Mouse (Mus musculus) gastrocnemius, postnatal 25 days (tissue): Measurements from ENCODE around the gene Ano1. TPM values are rescaled to one million over a fixed set of nuclear protein-coding genes. Genes with fewer than 3 reads are reported as not detected.

Experiments
- DNase-seq: peaks from one replicate; pipeline ENCODE4 v3.0.0; 2022
- total RNA-seq, 2 experiments: library from RNA; stranded (reverse); gene quantifications; 1 replicate in 1 of 2; 2 replicates in 1 of 2; pipeline ENCODE4 v1.2.3; 2021

The Ano1 gene
- total RNA-seq, 2 experiments from 2014 or later, result 2.1 to 3.5 TPM

DNA sequence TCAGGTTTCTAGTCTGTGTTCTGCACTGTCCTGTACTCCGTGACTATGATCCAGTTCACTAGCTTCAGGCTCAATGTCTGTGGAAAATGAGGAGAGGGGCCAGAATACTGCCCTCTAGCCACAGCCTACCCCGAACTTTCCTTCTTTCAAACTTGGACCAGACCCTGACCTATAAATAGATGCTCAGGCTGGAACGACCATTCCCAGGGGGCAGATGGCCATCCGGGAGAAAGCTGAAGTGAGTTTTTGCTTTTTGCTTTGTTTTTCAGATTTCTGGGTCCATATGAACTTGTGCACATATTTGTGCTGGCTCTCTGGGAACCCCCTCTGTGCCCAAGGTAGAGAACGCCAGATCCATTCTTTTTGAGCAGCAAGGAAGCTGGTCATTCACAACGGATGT lies 116.9 kb downstream of the Ano1 start:
- no peak for DNase-seq

DNA sequence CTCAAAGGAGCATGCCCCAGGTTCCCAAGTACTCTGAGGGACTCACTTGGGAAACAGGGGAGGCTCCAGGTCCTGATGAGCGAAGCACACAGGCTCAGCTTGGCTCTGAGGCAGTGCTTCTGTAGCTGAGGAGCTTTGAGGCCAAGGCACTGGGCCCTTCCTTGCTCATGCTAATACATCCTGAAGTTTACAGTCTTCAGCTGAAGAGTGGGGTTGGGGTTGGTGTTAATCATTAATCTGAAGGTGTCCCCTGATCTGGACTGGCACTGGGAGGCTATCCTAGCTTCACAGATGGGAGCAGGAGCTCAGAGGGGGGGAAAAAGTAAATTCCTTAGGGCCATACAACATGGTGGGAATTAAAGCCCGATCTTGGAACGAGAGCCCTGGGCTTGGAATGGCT lies 117.3 kb downstream of the Ano1 start:
- no peak for DNase-seq

DNA sequence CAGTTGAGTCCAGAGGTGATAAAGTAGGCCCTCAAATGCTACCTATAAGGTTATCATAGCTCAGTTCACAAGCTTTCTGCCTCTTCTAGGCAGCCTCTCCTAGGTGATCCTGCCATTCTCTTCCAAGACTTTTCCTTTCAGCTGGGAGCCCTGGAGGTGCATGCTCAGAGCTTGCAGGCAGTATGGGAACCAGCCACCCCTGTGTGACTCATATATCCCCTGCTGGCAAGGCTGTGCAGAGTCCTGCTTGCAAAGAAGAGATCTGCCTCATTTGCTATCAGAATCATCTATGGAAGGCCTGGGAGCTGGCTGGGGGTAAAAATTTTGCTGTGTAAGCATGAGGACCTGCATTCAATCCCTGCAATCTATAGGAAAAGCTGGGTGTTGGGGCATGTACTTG lies 119.5 kb downstream of the Ano1 start:
- DNase-seq, result no peak

DNA sequence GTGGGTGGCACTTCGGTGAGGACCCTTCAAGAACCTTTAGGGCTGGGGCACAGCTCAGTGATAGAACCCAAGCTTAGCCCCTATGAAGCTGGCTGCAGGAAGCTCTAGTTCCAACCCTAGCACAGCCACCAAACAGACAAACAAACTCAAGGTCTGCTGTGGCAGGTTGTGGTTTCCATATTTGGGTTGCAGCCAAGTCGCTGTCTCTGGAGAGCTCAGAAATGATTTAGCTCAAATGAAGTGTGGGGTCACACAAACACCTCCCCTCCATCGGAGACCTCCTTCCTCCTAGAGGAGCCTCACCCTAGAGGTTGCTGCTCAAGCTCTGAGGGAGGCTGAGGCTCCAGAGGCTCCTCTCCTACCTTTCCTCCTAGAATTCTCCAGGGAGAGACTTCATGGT lies 121.2 kb downstream of the Ano1 start:
- DNase-seq, result no peak

DNA sequence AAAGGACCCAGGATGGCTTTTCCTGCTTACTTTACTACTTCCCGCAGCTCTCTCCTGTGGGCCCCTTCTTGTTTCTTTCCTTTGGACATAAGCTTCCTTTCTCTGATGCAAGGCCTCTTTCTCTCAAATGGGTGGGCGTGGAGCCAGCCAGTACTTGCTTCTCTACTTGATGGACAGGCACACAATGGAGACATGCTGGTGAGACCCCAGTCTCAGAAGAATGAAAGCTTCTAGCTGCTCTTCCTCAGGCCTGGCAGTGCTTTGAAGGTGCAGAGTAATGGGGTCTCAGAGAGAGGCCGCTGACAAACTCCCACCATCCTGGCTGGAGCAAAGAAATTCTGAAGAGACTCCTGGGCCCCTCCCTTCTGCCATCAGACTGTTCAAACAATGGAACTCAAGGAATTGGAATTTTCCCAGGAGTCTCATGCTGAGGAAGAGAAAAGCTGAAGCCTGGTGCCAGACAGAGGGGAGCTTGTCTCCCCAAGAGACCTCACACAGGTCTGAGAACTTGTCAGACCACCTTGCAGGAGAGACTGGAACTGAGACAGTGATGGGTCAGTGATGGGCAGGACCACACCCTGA lies 123.3 kb downstream of the Ano1 start:
- DNase-seq, result no peak

DNA sequence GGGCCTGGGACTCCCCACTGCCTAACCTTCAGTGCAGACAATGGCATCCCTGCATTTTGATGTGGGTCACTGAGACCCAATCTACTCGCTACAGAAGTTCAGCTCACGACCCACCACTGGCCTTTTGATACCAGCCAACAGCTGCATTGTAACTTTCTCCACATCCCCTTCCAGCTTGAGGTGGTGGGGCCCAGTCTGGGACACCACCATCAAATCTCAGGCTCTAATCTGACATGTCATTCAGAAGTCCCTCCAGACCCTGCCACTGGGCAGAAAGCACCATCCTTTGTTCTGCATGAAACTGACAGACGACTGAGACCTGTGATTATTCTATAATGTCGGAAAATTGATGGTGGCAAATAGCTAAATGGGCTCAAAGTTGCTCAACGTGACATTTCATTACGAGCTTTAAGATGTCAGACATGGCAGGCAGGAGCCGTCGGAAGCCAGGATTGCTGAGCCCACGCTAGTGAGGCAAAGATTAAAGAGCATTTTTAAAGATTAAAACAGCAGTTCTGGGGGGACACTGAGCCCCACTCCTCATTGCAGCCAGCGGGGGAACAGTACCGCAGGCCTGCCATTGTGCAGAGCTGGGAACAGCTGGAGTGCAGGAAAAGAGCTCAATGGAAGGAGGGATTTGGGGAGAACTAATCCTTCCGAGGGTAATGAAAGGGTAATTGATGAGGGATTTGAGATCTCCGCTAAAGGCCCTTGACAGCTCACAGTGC lies 124.0 kb downstream of the Ano1 start:
- DNase-seq, result no peak

DNA sequence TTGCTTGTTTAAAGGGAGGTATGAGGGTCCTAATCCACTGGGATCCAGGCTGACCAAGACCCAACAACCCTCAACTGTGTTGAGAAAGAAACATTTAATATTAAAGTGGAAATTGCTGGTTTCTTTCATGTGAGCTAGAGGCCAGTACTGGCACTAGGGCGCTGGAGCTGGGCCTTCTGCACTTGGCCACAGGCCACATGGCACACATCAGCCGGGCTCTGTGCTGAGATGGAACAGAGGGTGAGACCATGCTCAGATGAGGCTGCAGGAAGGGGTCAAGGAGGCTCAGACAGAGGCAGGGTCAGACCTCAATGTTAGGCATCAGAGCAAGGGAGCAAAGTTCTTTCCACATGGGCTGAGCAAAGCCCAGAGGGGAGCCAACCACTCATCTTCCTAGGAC lies 125.7 kb downstream of the Ano1 start:
- no peak for DNase-seq

DNA sequence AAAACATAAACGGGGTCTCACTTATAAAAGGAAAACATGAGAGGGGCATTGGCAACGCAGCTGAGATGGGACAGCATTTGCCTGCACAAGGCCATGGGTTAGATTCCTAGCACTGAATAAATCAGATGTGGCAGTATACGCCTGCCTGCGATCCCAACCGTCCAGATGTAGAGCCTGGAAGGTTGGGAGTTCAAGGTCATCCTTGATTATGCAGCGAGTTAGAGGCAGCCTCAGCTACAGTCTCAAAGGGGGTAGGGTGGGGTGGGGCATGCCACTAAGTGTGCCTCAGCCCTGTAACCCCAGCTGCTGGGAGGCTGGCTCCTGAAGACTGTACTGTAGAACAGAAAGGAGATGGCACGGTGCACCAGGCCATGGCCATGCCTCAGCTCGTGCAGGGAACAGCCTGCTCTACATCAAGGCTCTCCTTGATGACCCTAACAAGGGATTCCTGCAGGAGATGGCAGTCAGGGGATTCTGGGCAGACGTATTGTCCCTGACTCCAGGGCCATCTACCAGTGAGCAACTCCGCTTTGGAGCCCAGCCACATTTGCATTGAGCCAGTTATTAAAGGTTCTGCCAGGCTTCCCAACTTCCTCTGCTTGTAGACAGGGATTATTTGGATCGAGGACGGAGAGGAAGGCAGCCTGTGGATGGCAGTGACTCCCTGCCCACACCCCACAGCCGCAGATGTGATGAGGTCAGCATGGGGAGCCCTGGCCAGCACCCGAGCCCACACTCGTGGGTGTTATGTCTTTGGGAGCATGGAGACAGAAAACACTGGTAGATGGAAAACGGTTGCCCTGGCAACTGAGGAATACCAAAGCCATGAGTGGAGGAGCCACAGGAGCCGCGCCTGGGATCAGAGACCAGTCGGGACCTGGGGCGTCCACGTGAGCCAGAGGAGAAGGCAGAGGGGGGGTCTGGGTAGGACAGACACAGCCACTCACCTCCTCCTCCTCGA lies 130.8 kb downstream of the Ano1 start:
- peak; percentile 36 for DNase-seq

DNA sequence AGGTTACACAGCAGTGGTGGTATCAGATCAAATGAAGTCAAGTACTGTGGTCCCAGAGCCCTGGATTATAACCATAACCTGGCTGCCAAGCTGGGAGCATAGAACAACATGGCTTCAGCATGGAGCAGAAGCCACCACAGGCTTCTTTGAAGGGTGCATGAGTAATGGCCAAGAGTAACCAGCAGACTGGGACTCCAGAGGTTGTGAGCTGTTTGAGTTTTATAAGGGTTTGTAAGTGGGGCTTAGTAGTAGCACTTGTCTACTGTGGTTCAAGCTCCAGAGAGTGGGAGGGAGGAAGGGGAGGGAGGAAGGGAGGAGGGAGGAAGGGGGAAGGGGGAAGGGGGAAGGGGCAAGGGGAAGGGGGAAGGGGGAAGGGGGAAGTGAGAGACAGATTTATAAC lies 131.5 kb downstream of the Ano1 start:
- no peak for DNase-seq

DNA sequence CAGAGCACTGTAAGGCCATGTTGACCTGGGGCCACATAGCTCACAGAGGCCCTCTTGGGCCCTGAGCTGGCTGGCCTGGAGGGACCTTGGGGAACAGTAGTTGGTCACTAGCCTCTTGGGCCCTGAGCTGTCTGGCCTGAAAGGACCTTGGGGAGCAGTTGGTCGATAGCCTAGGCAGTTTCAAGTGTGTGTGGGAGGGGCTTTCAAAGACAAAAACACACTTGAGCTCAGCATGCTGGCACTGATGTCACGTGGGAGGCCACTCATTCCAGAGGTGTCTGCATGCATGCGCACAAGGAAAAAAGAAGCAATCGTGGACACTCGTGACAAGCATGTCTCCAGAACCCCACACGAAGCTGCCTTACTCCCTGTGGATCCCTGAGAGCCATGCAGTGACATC lies 136.4 kb downstream of the Ano1 start:
- no peak for DNase-seq

DNA sequence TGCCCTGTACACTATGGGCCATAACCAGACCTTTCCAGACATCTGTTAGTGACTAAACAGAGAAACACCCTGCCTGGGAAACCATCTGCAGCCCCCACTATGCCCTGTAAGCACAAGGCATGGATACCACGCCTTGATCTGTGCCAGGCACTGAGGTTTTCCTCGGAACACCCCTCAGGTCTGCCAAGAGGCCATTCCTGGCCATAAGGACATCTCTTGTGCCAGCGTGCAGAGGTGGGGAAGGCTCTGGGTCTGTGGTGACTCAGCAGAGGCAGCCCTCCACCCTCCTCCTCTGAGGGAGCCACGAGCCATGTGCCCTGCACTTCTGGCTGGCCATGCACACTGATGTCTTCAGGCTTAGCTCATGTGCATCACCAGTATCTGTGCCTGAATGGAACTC lies 138.9 kb downstream of the Ano1 start:
- no peak for DNase-seq

DNA sequence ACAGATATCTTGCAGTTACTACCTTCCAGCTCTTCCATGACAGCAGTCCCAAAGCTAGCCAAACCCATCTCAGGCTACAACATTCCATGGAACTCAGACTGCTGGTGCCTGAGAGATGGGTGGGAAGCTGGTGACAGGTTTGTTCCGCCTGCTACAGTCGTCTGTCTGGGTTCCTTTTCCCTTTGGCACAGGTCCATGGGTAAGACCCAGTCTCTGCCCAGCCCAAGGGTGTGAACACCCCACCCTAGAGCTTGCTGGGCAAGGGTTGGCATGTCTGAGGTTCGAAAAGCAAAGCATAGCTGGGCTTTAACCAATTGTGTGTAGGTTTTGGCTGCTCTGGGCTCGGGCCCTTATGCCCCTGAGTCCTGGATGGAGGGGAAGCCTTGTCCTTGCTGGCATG lies 139.4 kb downstream of the Ano1 start:
- no peak for DNase-seq

DNA sequence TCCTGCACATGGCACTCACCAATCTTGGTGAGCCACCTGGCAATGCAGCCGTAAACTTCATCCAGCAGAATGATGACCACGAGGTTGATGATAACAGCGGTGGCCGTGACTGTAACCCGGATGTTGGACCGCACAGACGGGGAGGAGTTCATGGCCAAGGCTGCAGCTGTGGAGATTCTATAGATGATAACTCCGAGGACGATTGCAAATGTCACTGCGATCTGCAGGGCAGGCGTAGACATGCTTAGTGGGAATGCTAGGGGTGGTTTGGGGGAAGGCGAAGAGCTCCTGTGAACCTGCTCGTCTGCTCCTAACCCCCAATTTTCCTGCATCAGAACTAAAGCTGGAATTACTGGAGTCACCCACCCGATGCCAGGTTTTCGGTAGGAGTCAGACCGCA lies 140.2 kb downstream of the Ano1 start:
- DNase-seq, result no peak

DNA sequence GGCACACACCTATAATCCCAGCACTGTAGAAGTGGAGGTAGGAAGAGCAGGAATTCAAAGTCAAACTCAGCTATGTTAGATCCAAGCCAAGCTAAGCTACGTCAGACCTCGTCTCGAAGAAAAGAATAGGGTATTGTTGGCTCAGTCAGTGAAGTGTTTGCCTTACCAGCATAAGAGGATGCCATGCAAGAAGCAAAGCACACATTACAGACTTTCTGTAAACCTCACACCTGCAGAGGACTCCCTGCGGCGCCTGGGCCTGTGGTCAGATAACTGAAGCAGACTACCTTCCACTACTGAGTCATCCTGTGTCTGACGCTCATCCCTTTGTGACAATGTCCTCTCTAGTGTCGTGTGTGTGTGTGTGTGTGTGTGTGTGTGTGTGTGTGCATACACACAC lies 142.2 kb downstream of the Ano1 start:
- DNase-seq, result no peak

DNA sequence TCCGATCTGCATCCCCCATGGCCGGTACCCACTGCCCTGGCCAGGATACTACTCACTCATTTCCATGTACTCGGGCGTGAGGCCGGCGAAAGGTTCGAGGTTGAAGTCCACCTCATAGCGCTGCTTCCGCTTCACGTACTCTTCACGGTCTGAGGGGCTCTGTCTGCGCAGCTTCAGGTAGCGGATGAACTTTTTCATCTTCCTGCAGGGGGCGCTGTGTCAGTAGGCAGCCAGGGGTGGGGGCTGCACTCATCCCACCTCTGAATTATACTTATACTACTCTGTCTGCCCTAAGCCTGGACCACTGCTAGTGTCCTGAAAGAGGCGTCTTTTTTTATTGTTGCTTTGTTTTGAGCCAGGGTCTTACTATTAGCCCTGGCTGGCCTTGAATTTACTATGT lies 143.9 kb downstream of the Ano1 start:
- DNase-seq, result no peak

DNA sequence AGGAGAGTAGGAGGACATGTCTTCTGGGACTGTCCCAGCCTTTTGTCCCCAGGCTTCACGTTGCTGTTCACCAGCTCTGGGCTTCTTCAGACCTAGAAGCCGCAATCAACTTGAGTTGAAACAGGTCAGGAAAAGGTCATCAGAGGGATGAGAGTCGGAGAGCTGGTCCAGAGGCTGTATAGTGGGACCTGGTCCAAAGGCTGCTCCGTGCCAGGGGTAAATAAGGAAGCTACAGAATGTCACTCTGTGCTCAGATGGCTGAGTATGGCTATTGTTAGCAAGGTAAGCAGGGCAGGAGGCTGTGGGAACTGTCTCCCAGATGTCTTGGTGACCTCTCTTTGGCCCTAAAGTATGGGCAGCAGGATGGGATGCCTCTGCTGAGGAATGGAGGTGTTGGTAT lies 147.0 kb downstream of the Ano1 start:
- no peak for DNase-seq

DNA sequence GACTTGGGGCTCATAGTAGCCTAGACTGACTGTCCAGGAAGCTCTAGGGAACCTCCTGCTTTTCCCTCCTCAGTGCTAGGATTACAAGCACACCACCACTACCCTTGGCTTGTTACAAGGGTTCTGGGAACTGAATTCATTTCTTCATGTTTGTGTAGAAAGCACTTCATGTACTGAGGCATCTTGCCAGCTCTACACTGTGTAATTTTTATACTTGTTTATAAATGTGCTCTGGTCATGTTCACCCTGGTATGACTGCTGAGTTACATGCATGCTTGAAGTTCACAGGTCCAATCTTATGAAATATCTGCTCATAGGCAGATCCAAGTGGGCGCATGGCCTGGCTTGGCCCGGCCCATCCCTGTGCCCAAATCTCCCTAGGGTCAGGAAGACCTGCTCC lies 147.5 kb downstream of the Ano1 start:
- DNase-seq, result no peak

DNA sequence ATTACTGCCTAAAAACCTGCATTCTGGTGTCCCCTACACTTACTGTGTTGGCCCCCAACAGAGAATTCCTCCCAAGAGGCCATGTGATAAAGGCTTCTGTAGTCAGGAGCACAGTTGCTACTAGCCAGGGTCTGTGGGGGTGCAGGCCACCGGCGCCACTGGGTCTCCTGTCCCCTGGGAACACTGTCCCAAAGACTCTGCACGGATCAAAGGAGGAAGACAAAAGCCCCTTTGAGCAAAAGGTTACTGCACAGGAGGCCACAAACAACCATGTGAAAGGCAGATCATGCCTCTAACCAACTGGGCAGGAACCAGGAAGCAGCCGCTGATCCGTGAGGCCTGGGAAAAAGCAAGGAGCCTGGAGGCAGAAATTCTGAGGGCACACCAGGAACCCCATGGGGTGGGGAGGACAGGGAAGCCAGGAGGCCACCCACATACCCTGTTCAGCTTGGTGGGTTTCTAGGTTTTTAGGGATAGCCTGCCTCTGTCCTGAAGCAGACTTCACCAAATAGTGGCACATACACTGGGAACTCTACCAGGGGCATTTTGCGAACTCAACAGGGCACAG lies 151.4 kb downstream of the Ano1 start:
- DNase-seq, result no peak

DNA sequence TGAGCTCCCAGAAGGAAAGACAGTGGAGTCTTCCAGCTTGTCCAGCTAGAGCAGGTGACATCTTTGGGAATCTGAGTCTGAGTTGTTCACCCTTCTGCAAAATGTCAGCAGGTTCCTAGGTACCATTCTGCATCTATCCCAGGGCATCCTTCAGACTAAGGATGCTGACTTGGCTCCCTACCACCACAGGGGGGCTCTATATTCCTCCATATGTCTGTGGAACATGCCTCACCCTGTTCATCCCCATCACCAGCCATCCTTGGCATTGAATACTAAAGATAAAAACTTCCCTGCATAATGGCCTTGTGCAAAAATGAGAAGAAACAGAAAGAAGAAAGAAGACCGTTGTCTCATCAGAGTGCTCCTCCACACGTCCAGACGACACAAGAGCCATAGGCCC lies 162.3 kb downstream of the Ano1 start:
- DNase-seq, result no peak

DNA sequence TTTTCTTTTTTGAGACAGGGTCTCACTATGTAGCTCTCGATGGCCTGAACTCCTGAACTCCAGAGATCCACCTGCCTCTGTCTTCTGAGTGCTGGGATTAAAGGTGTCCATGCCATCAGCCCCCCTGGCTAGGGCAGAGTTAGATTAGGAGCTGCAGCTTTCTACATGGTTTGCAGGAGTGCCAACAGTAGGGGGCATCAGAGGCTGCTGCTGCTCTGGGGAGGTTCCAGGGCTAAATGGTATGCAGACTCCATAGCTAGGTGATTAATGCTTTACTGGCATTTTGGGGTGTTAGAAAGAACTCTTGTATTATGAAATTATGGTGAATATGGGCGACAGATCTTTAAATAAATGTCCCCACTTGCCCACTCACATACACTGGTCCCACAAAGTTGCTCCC lies 164.5 kb downstream of the Ano1 start:
- DNase-seq, result no peak

DNA sequence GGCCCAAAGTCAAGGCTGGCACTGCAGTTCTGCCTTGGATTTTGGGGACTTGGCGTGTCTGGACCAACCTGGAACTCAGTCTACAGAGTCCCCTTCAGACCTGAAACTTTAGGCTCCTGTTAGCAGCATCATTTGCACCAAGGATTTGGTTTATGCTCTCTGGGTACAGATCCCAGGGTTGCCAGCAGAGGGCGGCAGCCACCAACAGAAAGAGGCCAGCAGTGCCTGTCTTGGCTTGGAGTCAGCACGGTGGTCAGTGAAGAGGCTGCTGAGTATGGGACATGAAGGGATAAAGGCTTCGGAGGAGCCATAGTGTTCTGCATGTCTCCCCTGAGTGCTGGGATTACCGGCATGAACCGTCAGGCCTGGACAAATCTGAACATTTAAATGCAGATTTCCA lies 166.1 kb downstream of the Ano1 start:
- DNase-seq, result peak; percentile 47

DNA sequence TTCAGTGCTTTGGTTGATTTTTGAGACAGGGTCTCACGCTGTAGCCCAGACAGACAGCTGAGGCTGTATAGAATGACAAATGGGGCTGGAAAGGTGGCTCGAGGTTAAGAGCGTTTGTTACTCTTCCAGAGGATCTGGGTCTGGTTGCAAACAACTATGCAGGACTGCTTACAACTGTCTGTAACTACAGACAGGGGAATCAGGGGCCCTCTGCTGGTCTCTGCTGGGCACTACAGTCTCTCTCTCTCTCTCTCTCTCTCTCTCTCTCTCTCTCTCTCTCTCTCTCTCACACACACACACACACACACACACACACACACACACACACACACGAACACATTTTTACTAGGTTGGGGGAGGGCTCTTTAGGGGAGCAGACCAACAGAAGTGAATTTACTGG lies 168.2 kb downstream of the Ano1 start:
- DNase-seq, result no peak
